Mouse (Mus musculus) cerebellum, adult 2 months (tissue): ENCODE measurements around the gene Timp3. TPM values are rescaled to one million over a fixed set of nuclear protein-coding genes. Genes with fewer than 3 reads are reported as not detected.
A peak's percentile ranks its signal among the peaks of the same experiment; 100 is the strongest.

Experiments used
- DNase-seq, 2 experiments: peaks; one replicate each; pipeline ENCODE4 v3.0.0; 2021
- H3K27ac ChIP-seq: fragments of 200-500 bp; 2 replicates; pipeline ENCODE4 v1.5.1; 2012; ENCODE audit warnings: low read length, control low read depth, inconsistent platforms; ENCODE audit not compliant: insufficient read depth
- H3K27me3 ChIP-seq: fragments of 200-500 bp; 2 replicates; pipeline ENCODE4 v1.6.1; 2012; ENCODE audit warnings: inconsistent platforms, mild to moderate bottlenecking, low read length, moderate library complexity; ENCODE audit not compliant: control insufficient read depth, insufficient read depth
- H3K4me1 ChIP-seq: fragments of 200-500 bp; 2 replicates; pipeline ENCODE4 v1.6.1; 2011; ENCODE audit warnings: low read length; ENCODE audit not compliant: control insufficient read depth, insufficient read depth
- H3K4me3 ChIP-seq: fragments of 200-500 bp; replicated peaks from 2 replicates; pipeline ENCODE3; 2011; ENCODE audit warnings: mild to moderate bottlenecking, low read depth, low read length, control low read depth; ENCODE audit not compliant: insufficient read depth
- CTCF ChIP-seq: fragments of 200-500 bp; IDR thresholded peaks from 2 replicates; pipeline ENCODE4 v1.5.1; 2011; ENCODE audit warnings: low read depth, mild to moderate bottlenecking, control low read depth, low read length, moderate library complexity, borderline replicate concordance; ENCODE audit not compliant: insufficient read depth
- POLR2A ChIP-seq: fragments of 200-500 bp; IDR thresholded peaks from 2 replicates; pipeline ENCODE4 v1.6.1; 2011; ENCODE audit warnings: low read length, control low read depth, borderline replicate concordance; ENCODE audit not compliant: insufficient read depth
- WGBS: fragments of 180-500 bp; shearing (Covaris S2); methylation state at CpG from one replicate; pipeline ENCODE4 v1.1.7; 2018; 5-methylcytosine and 5-hydroxymethylcytosine counted together
- polyA plus RNA-seq: library from polyadenylated mRNA; depleted of rRNA; stranded (reverse); fragments of >200 nt; gene quantifications from 2 replicates; pipeline ENCODE4 v1.2.3, GENCODE M21; 2012

Gene Timp3
- polyA plus RNA-seq, 1 experiment: 48.9 TPM

- no peak for DNase-seq
- no peak overlapping the region; the same call in 1 of the 2 replicates for H3K27ac ChIP-seq
- TF ChIP-seq CTCF (no peak), POLR2A (no peak)
- no peaks in the 10 kb centered on the region for H3K27me3 ChIP-seq
- 33% methylated on average over 10 of the region's 10 CpGs for WGBS
- H3K4me1 ChIP-seq: peaks cover 10% of the 10 kb centered on the region
- H3K4me3 ChIP-seq: peak overlapping the region; percentile 59
Observed at GRCm38 (mm10) chr10:86301117-86301490, 932 bp downstream of the Timp3 start.

- H3K4me1 ChIP-seq: peaks cover 10% of the 10 kb centered on the region
- H3K27me3 ChIP-seq: no peaks in the 10 kb centered on the region
- H3K4me3 ChIP-seq: peak overlapping the region; percentile 34
- peak in 1 of 2 experiments; percentile 23 for DNase-seq
- TF ChIP-seq CTCF: no peak
- TF ChIP-seq POLR2A: no peak
- 77% methylated on average over 4 of the region's 4 CpGs for WGBS
- H3K27ac ChIP-seq: peak overlapping the region; percentile 70
Observed at GRCm38 (mm10) chr10:86301593-86302317, 1.6 kb downstream of the Timp3 start.

DNA sequence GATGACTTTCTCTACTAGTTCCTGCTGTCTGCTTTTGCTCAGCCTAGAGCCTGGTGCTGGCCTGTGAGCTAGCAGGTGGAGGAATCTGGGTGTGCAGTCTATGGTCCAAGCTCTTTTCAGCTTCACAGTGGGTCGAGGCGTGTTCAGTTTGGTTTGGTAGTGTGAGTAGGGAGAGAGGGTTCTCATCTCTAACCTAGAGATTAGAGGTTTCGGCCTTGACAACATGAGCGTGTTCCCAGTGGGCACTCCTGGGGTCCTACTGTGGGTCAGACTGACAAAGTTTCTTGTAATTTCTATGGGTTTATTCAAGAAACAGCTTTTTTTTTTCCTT, 2.1 kb downstream of the Timp3 start:
- peak overlapping the region; percentile 13 for H3K4me3 ChIP-seq
- no peak for TF ChIP-seq POLR2A
- no peak for TF ChIP-seq CTCF
- WGBS: 67% methylated on average over 4 of the region's 4 CpGs
- H3K4me1 ChIP-seq: peaks cover 10% of the 10 kb centered on the region
- H3K27ac ChIP-seq: peak overlapping the region; percentile 70
- H3K27me3 ChIP-seq: no peaks in the 10 kb centered on the region
- DNase-seq: peak in 1 of 2 experiments; percentile 35

GRCm38 (mm10) chr10:86302761-86303494, 2.8 kb downstream of the Timp3 start:
- 22% methylated on average over 8 of the region's 8 CpGs for WGBS
- H3K27me3 ChIP-seq: no peaks in the 10 kb centered on the region
- H3K4me1 ChIP-seq: peaks cover 10% of the 10 kb centered on the region
- TF ChIP-seq POLR2A (no peak), CTCF (peak; percentile 89)
- peak overlapping the region; percentile 0; the same call in 1 of the 2 replicates for H3K27ac ChIP-seq
- H3K4me3 ChIP-seq: no peak overlapping the region
- peak; percentile 80 to 83 for DNase-seq

DNA sequence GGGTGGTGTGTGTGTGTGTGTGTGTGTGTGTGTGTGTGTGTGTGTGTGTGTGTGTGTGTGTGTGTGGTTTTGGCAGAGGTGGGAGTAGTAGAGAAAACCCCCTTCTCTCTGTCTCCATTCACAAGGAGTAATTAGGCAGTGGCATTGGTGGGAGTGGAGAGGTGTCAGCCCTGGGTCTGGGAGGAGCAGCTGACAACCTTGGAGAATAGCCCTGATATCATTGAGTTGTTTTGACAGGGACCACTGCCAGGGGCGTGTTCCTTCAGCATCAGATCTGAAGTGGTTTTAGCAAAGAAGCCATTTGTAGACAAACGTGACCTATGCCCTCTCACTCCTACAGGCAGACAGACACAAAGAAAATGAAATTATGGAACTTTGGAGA, 3.3 kb downstream of the Timp3 start:
- Histone ChIP-seq H3K27ac (no peak overlapping the region), H3K4me3 (no peak overlapping the region), H3K4me1 (peaks cover 10% of the 10 kb centered on the region), H3K27me3 (no peaks in the 10 kb centered on the region)
- no peak for DNase-seq
- 65% methylated on average over 2 of the region's 2 CpGs for WGBS
- TF ChIP-seq POLR2A (no peak), CTCF (no peak)

DNA sequence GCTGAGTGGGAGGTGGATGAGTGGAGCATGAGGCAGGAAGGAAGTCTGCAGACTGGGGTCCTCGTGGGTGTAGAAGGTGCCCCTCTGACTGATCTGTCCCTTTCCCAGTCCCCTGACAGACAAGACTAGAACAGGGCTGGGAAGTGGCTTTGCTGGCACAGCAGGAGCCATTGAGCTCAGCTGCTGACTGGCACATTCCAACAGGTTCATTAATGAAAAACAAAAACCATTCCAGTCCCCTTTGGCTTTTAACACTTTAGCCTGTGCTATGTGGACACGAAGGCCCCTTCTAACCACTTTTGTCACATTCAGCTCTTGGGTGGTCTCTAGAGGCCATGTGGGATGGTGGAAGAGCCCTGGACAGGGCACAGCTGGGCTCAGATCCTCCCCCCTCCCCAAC, 4.4 kb downstream of the Timp3 start:
- Histone ChIP-seq H3K27ac (no peak overlapping the region), H3K27me3 (no peaks in the 10 kb centered on the region), H3K4me3 (no peak overlapping the region), H3K4me1 (peaks cover 10% of the 10 kb centered on the region)
- TF ChIP-seq CTCF: no peak
- TF ChIP-seq POLR2A: no peak
- DNase-seq: no peak
- 45% methylated on average over 2 of the region's 2 CpGs for WGBS

DNA sequence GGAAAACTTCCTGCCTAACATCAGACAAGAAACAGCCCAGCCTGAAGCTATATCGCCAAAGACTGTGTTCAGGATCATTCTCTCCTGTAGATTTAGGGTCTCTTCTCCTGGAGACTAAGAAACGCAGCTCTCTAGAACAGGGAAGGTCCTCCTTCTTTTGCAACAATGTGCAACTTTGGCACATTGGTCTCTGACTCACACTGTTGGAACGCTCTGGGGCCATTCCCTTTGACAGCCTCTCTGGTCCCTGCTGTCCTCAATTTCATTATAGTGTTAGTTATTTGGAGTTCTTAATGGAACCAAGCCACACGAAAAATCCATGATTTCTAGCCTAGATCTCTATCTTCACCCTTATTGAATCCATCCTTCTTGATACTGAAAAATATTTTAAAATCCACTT, 7.1 kb downstream of the Timp3 start:
- no peak overlapping the region for H3K4me3 ChIP-seq
- 82% methylated on average over 4 of the region's 4 CpGs for WGBS
- H3K27me3 ChIP-seq: no peaks in the 10 kb centered on the region
- H3K27ac ChIP-seq: no peak overlapping the region
- TF ChIP-seq POLR2A (no peak), CTCF (no peak)
- H3K4me1 ChIP-seq: peaks cover 8% of the 10 kb centered on the region
- no peak for DNase-seq

GRCm38 (mm10) chr10:86310527-86310926, 10.4 kb downstream of the Timp3 start:
- Histone ChIP-seq H3K4me3 (no peak overlapping the region), H3K27ac (no peak overlapping the region), H3K27me3 (no peaks in the 10 kb centered on the region), H3K4me1 (no peaks in the 10 kb centered on the region; the same call in 1 of the 2 replicates)
- TF ChIP-seq POLR2A (no peak), CTCF (no peak)
- no peak for DNase-seq
- WGBS: 85% methylated on average over 6 of the region's 6 CpGs

DNA sequence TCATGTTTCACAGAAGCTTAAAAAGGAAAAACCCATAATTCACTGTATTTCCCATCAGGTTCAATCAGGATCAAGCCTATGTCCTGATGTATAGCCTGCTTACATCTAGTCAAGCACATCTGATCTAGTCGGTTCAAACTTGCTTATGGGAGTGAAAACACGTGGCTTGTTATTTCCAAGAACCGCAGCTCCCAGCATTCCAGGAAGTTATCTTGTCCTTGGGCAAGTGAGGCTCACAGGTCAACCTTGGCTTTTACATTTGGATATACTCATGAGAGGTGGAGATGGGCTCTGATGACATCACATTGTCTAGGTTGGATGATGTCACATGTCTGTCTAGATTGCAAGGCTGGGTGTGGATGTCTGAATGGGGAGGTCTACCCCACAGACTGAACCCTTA, 12.8 kb downstream of the Timp3 start:
- WGBS: 90% methylated on average over 3 of the region's 3 CpGs
- no peak for TF ChIP-seq POLR2A
- TF ChIP-seq CTCF: no peak
- no peak overlapping the region for H3K27ac ChIP-seq
- H3K27me3 ChIP-seq: no peaks in the 10 kb centered on the region
- no peaks in the 10 kb centered on the region; the same call in 1 of the 2 replicates for H3K4me1 ChIP-seq
- no peak for DNase-seq
- H3K4me3 ChIP-seq: no peak overlapping the region
